Mouse (Mus musculus) liver, embryonic 11.5 days (tissue): Measurements from ENCODE around the gene Inf2. TPM values are rescaled to one million over a fixed set of nuclear protein-coding genes. Genes with fewer than 3 reads are reported as not detected.

Experiments
- ATAC-seq: fragments of 200-750 bp; cut with Nextera tagmentation; replicated peaks from 2 replicates; pipeline ENCODE4 v1.8.0; 2017; ENCODE audit warnings: moderate number of reproducible peaks, mild to moderate bottlenecking, moderate TSS enrichment, moderate library complexity; ENCODE audit not compliant: low FRiP score
- DNase-seq: peaks from one replicate; pipeline ENCODE4 v3.0.0-alpha.2; 2017; ENCODE audit warnings: low spot score
- H3K27ac ChIP-seq: fragments of 300-500 bp; sonication (generic); 2 replicates; pipeline ENCODE4 v1.5.1; 2014; ENCODE audit warnings: mild to moderate bottlenecking, low read depth, low read length, control low read depth
- H3K27me3 ChIP-seq: fragments of 300-500 bp; sonication (generic); replicated peaks from 2 replicates; pipeline ENCODE4 v1.6.1; 2014; ENCODE audit warnings: low read length, mixed read lengths; ENCODE audit not compliant: control insufficient read depth, insufficient read depth
- H3K36me3 ChIP-seq: fragments of 300-500 bp; sonication (generic); 2 replicates; pipeline ENCODE4 v1.6.1; 2014; ENCODE audit warnings: mild to moderate bottlenecking, low read length, moderate library complexity, mixed read lengths; ENCODE audit not compliant: control insufficient read depth, insufficient read depth
- H3K4me1 ChIP-seq: fragments of 300-500 bp; sonication (generic); replicated peaks from 2 replicates; pipeline ENCODE4 v1.6.1; 2014; ENCODE audit warnings: low read length, mixed read lengths; ENCODE audit not compliant: control insufficient read depth, insufficient read depth
- H3K4me2 ChIP-seq: fragments of 300-500 bp; sonication (generic); 2 replicates; pipeline ENCODE4 v1.6.1; 2014; ENCODE audit warnings: mild to moderate bottlenecking, control low read depth, moderate library complexity
- H3K4me3 ChIP-seq: fragments of 300-500 bp; sonication (generic); 2 replicates; pipeline ENCODE4 v1.5.1; 2014; ENCODE audit warnings: low read depth, low read length, control low read depth
- H3K9ac ChIP-seq: fragments of 300-500 bp; sonication (generic); 2 replicates; pipeline ENCODE4 v1.6.1; 2014; ENCODE audit warnings: low read depth, low read length, control low read depth
- H3K9me3 ChIP-seq: fragments of 300-500 bp; sonication (generic); 2 replicates; pipeline ENCODE4 v1.6.1; 2016; ENCODE audit warnings: low read length, inconsistent platforms, mixed read lengths; ENCODE audit not compliant: control insufficient read depth
- whole genome bisulfite sequencing: fragments of 180-500 bp; shearing (Covaris S2); extraction: QIAGEN DNeasy Blood & Tissue Kit; methylation state at CpG from one replicate; pipeline ENCODE4 v1.1.7; 2014; 5-methylcytosine and 5-hydroxymethylcytosine counted together
- polyA plus RNA-seq: library from polyadenylated mRNA; unstranded; fragments of >200 nt; fragmentation: Nextera tagmentation; extraction: Ambion mirVana; gene quantifications from 2 replicates; pipeline ENCODE4 v1.2.1, GENCODE M21; 2014

The Inf2 gene
- polyA plus RNA-seq, 1 experiment from 2014 or later, result 6.5 TPM

DNA sequence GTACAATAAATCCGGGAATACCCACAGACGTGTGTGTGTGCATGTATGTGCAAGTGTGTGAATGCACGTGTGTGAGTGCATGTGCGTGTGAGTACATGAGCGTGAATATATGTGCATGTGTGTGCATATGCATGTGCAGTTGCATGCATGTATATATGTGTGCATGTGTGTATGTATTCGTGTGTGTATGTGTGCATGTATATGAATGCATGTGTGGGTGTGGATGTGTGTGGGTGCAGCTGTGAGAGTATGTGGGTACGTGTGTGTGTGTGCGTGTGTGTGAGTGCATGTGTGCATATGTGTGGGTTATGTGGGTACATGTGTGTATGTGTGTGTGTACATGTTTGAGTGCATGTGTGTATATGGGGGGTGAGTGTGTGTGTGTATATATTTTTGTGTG is 42.5 kb upstream of the Inf2 start:
- DNase-seq, result no peak
- WGBS, result 88% methylated on average over 8 of the region's 8 CpGs
- Histone ChIP-seq H3K36me3 (no peaks in the 10 kb centered on the region), H3K4me3 (no peak overlapping the region), H3K4me2 (no peak overlapping the region), H3K9ac (no peak overlapping the region), H3K4me1 (no peaks in the 10 kb centered on the region), H3K27me3 (no peaks in the 10 kb centered on the region), H3K9me3 (no peaks in the 10 kb centered on the region), H3K27ac (no peak overlapping the region)
- ATAC-seq, result no peak

DNA sequence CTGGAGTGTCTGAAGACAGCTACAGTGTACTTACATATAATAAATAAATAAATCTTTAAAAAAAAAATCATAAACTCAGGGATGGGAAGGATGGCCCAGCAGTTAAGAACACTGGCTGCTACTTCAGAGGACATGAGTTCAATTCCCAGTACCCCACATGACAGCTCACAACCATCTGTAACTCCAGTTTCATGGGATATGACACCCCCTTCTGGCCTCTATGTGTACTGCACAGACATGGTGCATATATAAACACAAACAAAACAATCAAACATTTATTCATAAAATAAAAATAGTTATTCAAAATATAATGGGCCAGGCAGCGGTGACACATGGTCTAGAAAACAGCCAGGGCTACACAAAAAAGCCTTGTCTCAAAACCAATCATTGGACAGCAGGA is 39.3 kb upstream of the Inf2 start:
- Histone ChIP-seq H3K9me3 (no peaks in the 10 kb centered on the region), H3K9ac (no peak overlapping the region), H3K4me1 (no peaks in the 10 kb centered on the region), H3K4me2 (no peak overlapping the region), H3K36me3 (no peaks in the 10 kb centered on the region), H3K27me3 (no peaks in the 10 kb centered on the region), H3K4me3 (no peak overlapping the region), H3K27ac (no peak overlapping the region)
- 84% methylated on average over 1 of the region's 1 CpGs for WGBS
- ATAC-seq, result no peak
- no peak for DNase-seq

DNA sequence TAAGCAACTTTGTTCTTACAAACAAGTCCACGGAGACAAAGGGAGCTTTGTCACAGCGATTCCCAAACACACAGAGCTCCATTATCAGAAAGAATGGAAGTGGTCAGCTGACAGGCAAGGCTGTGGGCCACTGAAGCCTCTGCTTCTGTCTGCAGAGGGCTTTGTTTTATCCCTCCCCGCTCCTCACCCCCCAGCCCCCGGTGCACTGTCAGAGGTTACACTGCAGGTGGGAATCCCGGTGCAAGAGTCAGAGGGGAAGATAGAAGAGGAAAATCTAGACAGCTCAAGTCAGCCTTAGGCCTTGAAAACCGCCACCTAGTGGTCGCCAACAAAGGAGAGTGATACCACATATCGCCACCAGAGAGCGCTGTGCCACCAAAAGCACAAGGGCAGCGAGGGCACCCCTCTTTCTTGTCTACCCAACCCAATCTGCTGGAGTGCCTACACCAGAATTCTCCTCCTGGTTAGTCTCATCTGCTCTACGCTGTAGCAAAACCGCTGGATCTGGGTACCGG is 36.7 kb upstream of the Inf2 start:
- Histone ChIP-seq H3K4me2 (no peak overlapping the region), H3K9me3 (no peaks in the 10 kb centered on the region), H3K4me1 (no peaks in the 10 kb centered on the region), H3K27ac (no peak overlapping the region), H3K36me3 (no peaks in the 10 kb centered on the region), H3K27me3 (no peaks in the 10 kb centered on the region), H3K9ac (no peak overlapping the region), H3K4me3 (no peak overlapping the region)
- 11% methylated on average over 13 of the region's 13 CpGs for WGBS
- DNase-seq (peak; percentile 83), ATAC-seq (peak; percentile 50)

DNA sequence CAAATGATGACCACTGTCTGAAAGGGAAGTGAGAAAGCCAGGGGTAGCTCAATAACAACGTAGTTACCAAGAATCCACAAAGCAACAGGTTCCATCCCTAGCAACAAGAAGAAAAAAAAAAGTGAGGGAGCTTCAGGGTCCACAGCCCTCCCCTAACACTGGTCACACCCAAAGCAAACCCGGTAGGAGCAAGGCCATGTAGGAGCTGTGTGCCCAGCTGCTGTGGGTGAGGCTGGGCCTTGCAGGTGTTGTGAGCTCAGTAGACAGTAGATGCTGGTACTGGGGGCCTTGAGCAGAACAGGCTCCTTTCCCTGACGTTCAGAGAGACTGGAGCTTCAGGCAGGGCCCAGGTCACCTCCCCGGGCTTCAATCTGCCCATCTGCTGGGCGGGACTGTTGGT is 36.1 kb upstream of the Inf2 start:
- Histone ChIP-seq H3K4me1 (no peaks in the 10 kb centered on the region), H3K27ac (no peak overlapping the region), H3K36me3 (no peaks in the 10 kb centered on the region), H3K9me3 (no peaks in the 10 kb centered on the region), H3K9ac (no peak overlapping the region), H3K4me3 (no peak overlapping the region), H3K27me3 (no peaks in the 10 kb centered on the region), H3K4me2 (no peak overlapping the region)
- ATAC-seq, result peak; percentile 31; the same call in 1 of the 2 replicates
- DNase-seq, result no peak
- 59% methylated on average over 5 of the region's 5 CpGs for WGBS

DNA sequence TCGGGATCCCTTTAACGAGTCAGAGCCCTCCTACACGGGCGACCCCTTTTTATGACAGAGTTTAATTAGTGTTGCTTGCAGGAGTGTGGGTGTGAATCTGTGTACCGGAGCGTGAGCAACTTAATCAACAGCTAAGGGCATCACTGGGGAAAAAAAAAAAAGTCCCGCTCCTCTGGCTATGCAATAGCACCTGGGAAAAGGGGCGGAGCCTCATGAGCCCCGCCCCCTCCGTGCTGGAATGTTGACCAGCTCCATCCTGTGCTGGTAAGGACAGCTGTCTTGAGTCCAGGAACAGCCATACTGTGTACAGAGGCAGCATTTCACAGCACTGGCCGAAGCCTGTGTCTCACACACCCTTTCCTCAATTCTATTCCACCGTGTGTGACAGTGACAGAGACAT is 33.7 kb upstream of the Inf2 start:
- DNase-seq (no peak), ATAC-seq (no peak)
- Histone ChIP-seq H3K9me3 (no peaks in the 10 kb centered on the region), H3K9ac (no peak overlapping the region), H3K4me1 (no peaks in the 10 kb centered on the region; the same call in 1 of the 2 replicates), H3K27ac (no peak overlapping the region), H3K4me3 (no peak overlapping the region), H3K4me2 (no peak overlapping the region), H3K36me3 (no peaks in the 10 kb centered on the region), H3K27me3 (no peaks in the 10 kb centered on the region)
- 43% methylated on average over 12 of the region's 12 CpGs for WGBS

DNA sequence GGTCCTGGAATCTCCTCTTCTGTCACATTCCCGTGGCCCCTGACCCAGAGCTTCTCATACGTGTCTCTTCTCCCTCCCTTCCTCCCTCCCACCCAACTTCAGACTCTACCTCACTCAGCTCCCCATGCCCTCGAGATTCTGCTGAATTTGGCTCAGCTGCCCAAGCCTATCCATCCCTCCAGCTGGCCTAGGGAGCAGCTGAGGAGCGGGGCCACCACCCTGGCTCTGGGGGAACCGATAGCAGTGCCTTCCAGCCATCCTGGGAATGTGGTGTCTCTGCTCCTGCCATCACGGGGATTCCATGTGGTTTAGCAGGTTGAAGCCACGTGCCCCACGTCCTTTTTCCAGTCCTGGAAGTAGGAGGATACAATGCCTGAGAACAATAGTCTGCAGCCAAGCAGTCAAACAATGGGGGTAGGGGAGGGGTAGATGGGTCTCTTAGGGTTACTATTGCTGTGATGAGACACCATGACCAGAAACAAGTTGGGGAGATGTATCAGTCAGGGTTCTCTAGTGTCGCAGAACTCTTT is 32.0 kb upstream of the Inf2 start:
- H3K4me1 ChIP-seq, result no peaks in the 10 kb centered on the region; the same call in 1 of the 2 replicates
- no peak overlapping the region for H3K4me2 ChIP-seq

DNA sequence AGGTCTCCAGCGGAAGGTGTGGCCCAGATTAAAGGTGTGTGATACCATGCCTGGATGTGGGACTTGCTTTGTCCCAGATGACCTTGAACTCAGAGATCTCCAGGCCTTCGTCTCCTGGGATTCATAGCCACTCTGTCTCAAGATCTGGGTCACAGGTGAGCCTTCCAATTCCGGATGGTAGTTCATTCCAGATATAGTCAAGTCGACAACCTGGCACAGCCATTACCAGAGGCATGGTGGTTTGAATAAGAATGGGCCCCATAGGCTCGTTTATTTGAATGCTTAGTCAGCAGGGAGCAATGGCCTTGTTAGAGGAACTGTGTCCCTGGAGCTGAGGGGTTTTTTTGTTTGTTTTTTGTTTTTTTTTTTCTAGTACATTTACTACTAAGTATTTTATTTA is 31.4 kb upstream of the Inf2 start:
- H3K4me1 ChIP-seq, result no peaks in the 10 kb centered on the region; the same call in 1 of the 2 replicates
- no peaks in the 10 kb centered on the region for H3K9me3 ChIP-seq
- H3K36me3 ChIP-seq, result no peaks in the 10 kb centered on the region
- no peak overlapping the region for H3K4me3 ChIP-seq
- ATAC-seq (no peak), DNase-seq (no peak)
- no peaks in the 10 kb centered on the region for H3K27me3 ChIP-seq
- H3K9ac ChIP-seq, result no peak overlapping the region
- H3K4me2 ChIP-seq, result no peak overlapping the region
- WGBS, result 84% methylated on average over 5 of the region's 5 CpGs
- H3K27ac ChIP-seq, result no peak overlapping the region

More for the DNA sequence above, 32.0 kb upstream of the Inf2 start:
- Histone ChIP-seq H3K27me3 (no peaks in the 10 kb centered on the region), H3K27ac (no peak overlapping the region), H3K36me3 (no peaks in the 10 kb centered on the region), H3K9me3 (no peaks in the 10 kb centered on the region), H3K4me3 (no peak overlapping the region), H3K9ac (no peak overlapping the region)
- 65% methylated on average over 9 of the region's 9 CpGs for WGBS
- DNase-seq, result no peak
- ATAC-seq, result no peak

DNA sequence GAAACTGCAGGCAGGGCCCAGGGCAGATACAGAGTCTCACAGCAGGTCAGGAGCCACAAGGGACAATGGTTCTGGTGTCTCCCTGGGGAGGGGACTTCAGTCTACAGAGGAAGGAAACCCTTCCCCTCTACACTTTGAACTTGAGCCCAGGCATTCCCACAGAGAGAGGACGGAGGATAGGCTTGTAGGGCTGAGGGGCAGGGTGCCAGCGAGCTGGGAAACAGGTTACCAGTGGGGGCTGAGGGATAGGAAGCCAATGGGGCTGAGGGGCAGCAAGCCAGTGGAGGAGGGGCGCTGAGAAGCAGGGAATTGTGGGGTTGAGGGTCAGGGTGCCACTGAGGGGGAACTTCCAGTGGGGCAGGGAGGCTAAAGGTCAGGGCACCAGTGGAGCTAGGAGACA is 29.4 kb upstream of the Inf2 start:
- Histone ChIP-seq H3K4me3 (no peak overlapping the region), H3K9ac (no peak overlapping the region), H3K9me3 (no peaks in the 10 kb centered on the region), H3K36me3 (no peaks in the 10 kb centered on the region), H3K4me1 (no peaks in the 10 kb centered on the region; the same call in 1 of the 2 replicates), H3K27me3 (no peaks in the 10 kb centered on the region), H3K4me2 (no peak overlapping the region), H3K27ac (no peak overlapping the region)
- DNase-seq, result no peak
- ATAC-seq, result no peak
- 57% methylated on average over 3 of the region's 3 CpGs for WGBS

DNA sequence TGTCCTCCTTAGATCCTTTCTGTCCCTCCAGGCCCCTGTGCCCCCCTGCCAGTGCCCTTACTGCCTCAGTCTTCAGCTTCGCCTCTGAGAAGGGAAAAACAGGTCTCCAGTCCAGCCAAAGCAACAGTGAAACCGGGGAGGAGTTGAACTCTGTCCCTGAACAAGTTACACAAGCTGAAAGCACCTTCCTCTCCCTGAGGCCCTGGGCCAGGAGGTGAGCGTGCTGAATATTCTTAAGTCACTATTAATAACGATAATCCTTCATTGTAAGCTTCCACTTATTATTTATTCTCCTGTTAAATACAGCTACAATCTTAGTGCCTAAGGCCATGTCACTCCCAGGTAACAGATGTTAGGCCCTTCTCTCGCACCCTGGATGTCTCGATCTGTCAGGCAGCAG is 28.9 kb upstream of the Inf2 start:
- H3K27me3 ChIP-seq, result no peaks in the 10 kb centered on the region
- H3K4me2 ChIP-seq, result no peak overlapping the region
- no peak overlapping the region for H3K9ac ChIP-seq
- 0 out of 2 replicates have a peak overlapping the region, but pooled peaks have one; percentile 16 for H3K27ac ChIP-seq
- no peaks in the 10 kb centered on the region for H3K36me3 ChIP-seq
- no peak for DNase-seq
- no peak overlapping the region for H3K4me3 ChIP-seq
- no peaks in the 10 kb centered on the region for H3K9me3 ChIP-seq
- no peak for ATAC-seq
- H3K4me1 ChIP-seq, result no peaks in the 10 kb centered on the region; the same call in 1 of the 2 replicates
- 69% methylated on average over 6 of the region's 6 CpGs for WGBS
